Mouse (Mus musculus): ENCODE data around the gene Cps1.

Gene Cps1

DNA sequence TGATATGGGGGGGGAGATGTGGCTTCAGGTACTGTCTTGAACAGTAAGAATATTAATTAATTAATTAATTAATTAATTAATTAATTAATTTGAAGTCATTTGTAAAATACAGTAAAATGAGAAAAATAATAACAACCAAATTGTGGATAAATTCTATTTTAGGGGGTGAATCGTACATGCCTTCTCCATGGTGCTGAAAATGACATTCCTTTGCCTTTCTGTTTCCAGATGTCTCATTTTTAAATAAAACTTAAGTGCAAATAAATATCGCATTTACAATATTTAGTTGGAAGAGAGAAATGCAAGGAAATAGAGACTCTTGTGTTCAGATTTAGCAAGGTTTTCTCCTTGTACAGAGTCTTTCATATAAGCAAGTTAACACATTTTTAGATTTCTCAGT lies 112.0 kb downstream of the Cps1 start:
- DNase-seq (ENCODE audit: low spot score in 2 of 2) = no peak

DNA sequence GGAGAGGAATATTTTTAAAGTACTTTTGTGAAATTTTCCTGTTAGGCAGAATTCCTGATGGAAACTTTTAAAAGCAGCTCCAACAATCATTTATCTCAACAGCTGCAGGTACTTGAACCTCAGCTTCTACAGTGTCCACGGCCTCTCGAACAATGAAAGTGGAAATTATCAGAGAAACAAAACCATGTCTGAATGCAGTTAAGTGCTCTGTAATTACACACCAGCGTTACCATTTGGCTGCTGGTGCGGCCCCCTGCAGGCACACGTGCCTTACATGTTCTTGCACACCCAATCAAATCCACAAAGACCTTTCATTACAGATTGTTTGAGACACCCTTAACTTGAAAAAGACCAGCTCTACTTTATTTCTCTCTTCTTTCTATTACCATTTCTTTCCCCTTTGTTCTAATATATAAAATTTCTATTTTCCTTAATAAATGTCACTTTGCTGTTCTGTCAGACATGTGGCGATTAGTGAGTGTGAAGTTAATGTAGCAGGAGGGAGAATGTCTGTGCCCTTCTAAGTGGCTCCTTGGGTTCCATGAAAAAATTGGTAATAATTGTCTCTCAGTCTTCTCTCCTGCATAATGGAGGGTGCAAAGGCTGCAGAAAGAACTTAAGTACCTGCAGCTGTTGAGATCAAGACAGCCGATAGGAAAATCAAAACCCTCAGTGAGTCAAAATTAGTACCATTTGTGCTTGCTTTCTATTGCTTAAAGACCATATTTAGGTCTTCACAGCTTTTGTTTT lies 112.8 kb downstream of the Cps1 start:
- no peak for DNase-seq (ENCODE audit: low spot score in 2 of 2)

GRCm38 (mm10) chr1:67238446-67238845 lies 115.6 kb downstream of the Cps1 start:
- no peak for DNase-seq (ENCODE audit: low spot score in 2 of 2)

- DNase-seq (ENCODE audit: low spot score in 2 of 2) = no peak
Measured at GRCm38 (mm10) chr1:67238941-67239340, 116.1 kb downstream of the Cps1 start.

GRCm38 (mm10) chr1:67265222-67265621 lies 142.4 kb downstream of the Cps1 start:
- no peak for DNase-seq (ENCODE audit: low spot score in 2 of 2)

DNA sequence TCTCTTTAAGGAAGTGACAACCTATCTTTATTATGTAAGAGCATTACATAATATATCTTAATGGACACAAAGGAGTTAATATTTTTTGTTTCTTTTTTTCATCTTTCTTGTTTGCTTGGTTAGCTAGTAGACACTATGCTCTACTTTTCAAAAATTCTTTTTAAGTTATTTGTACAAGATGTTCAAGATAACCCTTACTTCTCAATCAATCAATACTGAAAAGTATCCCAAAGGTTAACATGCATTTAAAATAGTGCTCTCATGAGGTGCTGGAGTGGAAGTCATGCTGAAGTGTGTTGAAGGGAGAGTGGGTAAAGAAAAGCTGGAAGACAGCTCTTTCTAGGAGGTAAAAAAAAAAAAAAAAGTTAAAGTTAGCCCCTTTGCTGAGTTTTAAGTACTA lies 145.1 kb downstream of the Cps1 start:
- DNase-seq (ENCODE audit: low spot score in 2 of 2) = no peak

DNA sequence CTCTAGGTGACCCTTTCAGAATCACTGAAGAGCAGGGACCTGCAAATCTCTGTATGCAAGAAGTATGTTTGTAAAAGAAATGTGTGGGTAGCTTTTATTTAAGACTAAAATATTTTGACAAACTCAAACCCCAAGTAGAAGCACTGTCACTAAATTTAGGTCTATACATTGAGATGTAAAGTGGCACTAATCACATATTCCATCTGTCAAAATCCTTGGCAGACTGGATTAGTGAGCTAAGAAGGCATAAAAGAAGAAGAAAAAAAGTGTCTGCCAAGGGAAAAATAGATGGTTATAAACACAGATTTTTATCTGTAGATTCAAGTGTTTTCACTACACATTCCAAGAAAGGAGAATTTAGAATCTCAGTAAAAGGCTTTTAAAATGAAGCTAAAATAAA lies 145.6 kb downstream of the Cps1 start:
- DNase-seq (ENCODE audit: low spot score in 2 of 2) = no peak

GRCm38 (mm10) chr1:67276270-67276669 lies 153.4 kb downstream of the Cps1 start:
- DNase-seq (ENCODE audit: low spot score in 2 of 2) = no peak
